Mouse (Mus musculus): ENCODE measurements at regions not wholly inside any gene's neighbourhood (a gene's known extent, or its start where the extent isn't known, plus 50 kb on each side); places are given as distances from the start of the nearest gene placed in this dataset.

DNA sequence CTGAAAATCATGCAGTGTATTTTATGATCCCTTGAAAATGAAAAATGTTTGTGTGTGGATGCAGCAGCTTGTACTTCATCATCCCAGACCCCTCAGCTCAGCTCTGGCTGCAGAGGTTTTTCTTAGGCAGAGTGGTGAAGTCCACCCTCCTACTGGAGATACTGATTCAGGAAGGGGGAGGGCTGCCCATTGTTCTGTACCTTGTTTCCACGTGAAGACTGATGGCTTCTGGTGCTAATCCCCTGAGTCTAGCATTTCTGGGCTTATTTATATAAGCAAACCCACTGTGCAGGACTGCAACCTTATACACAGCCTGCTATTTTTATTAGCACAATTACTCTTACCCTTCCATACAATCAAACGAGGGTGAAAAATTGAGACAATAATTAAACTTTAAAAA lies 708.6 kb downstream of the Hdgfl1 start:
- no peak for DNase-seq

GRCm38 (mm10) chr13:26037699-26038098 lies 732.3 kb downstream of the Hdgfl1 start:
- DNase-seq = no peak

GRCm38 (mm10) chr13:26026386-26026785 lies 743.6 kb downstream of the Hdgfl1 start:
- no peak for DNase-seq

GRCm38 (mm10) chr13:26024696-26025095 lies 745.3 kb downstream of the Hdgfl1 start:
- no peak for DNase-seq

DNA sequence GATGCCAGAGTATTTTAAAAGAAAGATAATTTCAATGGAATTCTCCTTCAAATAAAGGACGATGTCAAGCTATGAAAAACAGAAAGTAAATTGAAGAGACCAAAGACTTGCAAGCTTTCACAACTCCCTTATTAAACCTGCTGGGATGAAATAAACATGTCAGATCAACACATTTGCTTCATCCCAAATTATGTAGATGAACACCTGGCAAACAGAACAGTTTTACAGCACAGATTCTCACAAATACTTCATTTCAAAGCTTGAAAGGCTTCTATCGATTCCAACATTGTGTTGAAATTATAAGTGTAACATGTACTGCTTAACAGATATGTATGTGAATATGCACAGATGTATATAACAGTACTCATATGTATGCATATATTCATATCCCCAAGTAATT lies 749.5 kb downstream of the Hdgfl1 start:
- no peak for DNase-seq

DNA sequence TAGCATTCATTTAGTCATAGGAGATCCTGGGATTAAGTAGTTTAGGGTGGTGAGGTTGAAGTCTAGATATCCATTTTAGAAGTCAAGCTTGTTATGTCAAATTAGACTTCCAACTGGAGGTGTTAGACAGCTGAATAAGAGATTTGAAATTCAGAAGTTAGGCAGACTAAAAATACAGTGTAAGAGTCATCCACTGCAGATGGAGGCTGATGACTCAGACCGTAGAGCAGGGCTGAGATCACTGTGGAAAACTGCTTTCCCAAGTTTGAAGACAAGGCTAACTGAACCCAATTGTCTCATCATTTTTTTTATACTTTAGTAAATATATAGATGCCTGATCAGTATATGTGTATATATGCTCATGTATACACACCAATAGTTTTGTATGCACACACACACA lies 738.8 kb upstream of the Nrsn1 start:
- no peak for DNase-seq

DNA sequence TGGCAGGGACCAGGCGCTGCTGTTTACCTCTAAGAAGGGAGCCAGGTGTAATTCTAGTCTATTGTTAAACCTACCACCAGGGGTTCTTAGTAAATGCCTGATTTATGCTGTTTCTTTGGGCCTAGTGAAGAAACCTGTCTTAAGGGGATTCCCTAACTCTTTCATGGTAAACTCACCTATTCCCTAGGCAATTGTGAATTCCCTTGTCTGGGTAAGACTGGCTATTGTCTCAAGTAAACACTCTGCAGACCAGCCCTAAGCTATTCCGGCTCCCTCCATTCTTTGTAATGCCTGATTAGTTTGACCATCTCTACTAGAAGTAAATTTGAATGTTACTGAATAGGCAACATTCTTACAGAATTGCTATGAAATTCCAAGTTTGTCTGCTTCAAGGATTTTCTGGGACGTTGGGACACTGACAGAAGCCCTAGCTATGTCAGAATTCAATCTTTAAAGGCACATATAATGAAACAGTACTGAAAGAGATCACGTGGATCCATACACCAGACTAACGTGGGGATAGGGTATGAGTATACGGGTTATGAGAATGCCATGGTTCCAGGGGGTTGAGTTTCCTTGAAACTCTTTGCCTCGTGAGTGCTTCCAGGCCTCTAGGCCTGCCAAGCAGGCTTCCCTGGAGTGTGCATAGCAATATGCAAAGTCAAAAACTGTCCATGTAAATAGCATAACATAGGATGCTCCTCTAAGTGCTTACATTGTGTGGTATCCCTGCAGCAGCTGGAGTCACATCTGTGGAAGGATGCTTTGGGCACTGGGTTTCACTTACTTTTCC lies 734.7 kb upstream of the Nrsn1 start:
- DNase-seq = no peak

GRCm38 (mm10) chr13:25993526-25993925 lies 723.2 kb upstream of the Nrsn1 start:
- DNase-seq = no peak

DNA sequence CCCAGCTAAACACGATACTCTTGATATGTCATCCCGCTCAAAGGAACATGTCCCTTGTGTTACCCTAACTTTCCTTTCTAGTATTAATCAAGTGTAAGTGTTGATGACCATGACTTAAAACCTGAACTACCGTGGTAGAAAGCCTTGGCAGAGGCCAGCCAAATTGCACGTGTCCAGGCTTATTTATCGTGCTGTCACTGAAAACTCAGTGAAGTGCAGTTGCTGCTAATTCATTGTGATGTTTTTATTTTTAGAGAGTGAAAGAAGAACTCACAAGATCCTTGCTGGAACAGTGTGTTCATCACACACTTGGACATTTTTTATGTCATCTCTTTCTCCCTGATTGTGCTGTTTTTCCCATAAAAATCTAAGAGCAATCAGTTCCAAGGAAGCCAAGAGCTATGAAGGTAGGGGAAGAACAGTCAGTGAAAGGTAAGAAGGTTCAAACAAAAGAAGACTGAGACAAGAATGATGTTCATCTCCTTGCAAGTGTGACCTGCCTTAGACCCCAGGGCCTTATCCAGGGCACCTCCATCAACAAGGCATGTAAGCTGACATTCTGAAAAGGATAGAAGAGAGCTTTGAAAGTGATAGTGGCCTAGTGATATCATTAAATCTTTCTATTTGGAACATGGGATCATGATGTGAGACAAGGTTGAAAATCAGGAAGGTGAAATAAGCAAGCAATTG lies 718.9 kb upstream of the Nrsn1 start:
- no peak for DNase-seq

DNA sequence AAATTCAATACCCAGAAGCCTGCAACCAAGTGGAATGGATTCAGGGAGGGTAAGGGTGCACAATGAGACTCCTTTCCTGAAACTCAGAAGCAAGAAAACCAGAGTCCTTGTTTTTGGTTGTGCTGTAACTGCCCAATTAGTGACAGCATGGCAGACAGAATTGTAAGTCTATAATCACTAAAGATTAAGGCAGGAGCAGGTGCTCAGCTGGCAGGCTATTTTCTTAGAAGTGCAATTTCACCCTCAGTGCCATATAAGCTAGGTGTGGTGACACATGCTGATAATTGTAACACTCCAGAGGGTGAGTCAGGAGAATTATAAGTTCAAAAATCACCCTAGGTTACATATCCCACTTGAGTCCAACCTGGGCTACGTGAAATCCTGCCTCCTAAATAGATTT lies 714.2 kb upstream of the Nrsn1 start:
- no peak for DNase-seq

- no peak for DNase-seq
Measured at GRCm38 (mm10) chr13:25983659-25984058, 713.4 kb upstream of the Nrsn1 start.

- DNase-seq = no peak
Measured at GRCm38 (mm10) chr13:25978648-25979047, 708.3 kb upstream of the Nrsn1 start.

GRCm38 (mm10) chr13:25958592-25958991 lies 688.3 kb upstream of the Nrsn1 start:
- no peak for DNase-seq

- no peak for DNase-seq
Measured at GRCm38 (mm10) chr13:25958153-25958466, 687.8 kb upstream of the Nrsn1 start.

- no peak for DNase-seq
Measured at GRCm38 (mm10) chr13:25957451-25958152, 687.3 kb upstream of the Nrsn1 start.

DNA sequence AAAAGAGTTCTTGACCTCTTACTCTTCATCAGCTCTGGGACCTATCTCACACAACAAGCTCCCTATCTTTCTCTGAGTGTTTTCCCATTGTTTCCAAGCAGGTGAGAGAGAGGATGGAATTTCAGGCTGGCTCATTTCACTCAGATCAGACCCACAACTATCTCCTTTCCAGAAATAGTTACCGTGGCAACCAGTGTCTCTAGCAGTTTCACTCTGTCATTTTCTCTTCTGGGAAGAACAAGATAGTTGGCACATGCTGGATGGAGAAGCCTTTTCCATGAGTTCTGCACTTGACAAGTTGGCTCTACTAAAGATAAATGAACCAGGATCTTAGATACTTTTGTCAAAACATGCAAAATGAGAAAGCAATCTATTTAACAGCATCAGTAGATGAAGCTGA lies 667.3 kb upstream of the Nrsn1 start:
- no peak for DNase-seq

GRCm38 (mm10) chr13:25933783-25934182 lies 663.5 kb upstream of the Nrsn1 start:
- DNase-seq = no peak

GRCm38 (mm10) chr13:25933246-25933645 lies 662.9 kb upstream of the Nrsn1 start:
- DNase-seq = no peak

GRCm38 (mm10) chr13:25932810-25933209 lies 662.5 kb upstream of the Nrsn1 start:
- no peak for DNase-seq

DNA sequence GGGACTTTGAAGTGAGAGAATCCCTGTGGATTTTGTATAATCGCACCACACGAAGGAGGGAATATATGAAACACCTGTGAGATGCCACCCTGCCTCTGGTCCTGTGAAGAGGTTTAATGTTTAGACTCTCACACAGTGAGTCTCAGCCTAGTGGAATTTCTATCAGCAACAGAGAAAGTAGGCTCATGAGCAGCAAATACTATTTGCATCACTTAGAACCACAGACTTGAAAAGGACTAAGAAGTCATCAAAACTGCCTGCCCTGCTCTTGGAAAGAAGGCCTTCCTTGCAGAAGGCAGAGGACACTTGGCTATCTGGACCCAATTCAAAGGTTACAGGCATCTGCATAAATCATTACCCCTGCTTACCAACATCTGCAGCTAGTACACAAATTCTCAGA lies 662.1 kb upstream of the Nrsn1 start:
- DNase-seq = no peak

DNA sequence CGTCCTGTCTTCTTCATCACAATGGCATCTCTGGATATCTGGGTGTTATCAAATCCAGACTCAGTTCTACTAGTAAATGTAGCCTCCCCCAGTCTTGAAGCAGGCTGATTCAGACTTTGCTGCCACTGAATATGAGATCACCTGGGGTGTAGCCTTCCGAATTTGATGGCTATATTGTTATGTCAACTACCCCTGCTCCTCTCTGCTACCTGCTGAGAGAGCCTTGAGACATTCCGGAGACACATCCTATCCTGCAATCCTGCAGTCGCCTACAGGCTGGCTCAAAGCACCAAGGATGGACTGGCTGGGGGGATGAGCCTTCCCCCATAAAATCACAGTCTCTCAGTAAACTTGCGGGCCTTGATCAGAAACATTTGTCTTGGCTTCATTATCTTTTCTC lies 655.4 kb upstream of the Nrsn1 start:
- DNase-seq = no peak

- DNase-seq = no peak
Measured at GRCm38 (mm10) chr13:25899871-25900270, 629.6 kb upstream of the Nrsn1 start.

DNA sequence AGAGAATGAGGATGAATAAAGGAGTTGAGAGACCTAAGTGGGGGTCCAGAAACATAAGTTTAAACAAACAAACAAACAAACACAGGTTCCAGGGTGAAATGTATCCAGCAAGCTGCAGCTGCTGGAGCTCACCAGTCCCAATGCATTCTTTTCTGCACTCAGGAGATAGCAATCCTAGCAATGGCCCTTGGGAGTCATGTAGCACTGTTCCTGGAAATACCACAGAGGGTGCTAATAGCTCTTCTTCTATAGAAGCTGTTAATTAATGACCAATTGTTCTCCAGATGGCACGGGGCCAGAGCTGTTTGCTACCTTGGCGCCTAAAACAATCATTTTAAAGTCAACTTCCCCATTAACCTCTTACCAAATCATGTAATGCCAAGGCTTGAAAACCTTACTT lies 622.8 kb upstream of the Nrsn1 start:
- no peak for DNase-seq

- DNase-seq = no peak
Measured at GRCm38 (mm10) chr13:25882818-25883217, 612.5 kb upstream of the Nrsn1 start.
